Mouse (Mus musculus): ENCODE data around the gene Fads6.

GRCm38 (mm10) chr11:115308781-115309180 is 11.3 kb upstream of the Fads6 start:
- TF ChIP-seq HCFC1 (IDR thresholded peaks at IDR 0.05; ENCODE audit: borderline replicate concordance, insufficient read depth, low read length) (no peak), MAFK (IDR thresholded peaks at IDR 0.05; ENCODE audit: insufficient read depth, low read depth, low read length) (no peak)
